Mouse (Mus musculus) T-helper 2 cell (primary cell): ENCODE measurements around the gene Krt20.

Source experiments
- in situ Hi-C: fragments of 300-600 bp; cut with MboI, MseI; formaldehyde crosslinking; loops from one replicate; pipeline ENCODE4 v1.15.1; 2025; ENCODE audit warnings: high pct_unique_total_duplicates

Krt20 gene

GRCm38 (mm10) chr11:99414463-99415147 lies 23.3 kb downstream of the Krt20 start:
- in situ Hi-C loops = no loop called here

- in situ Hi-C loops = no loop called here
Observed at GRCm38 (mm10) chr11:99413247-99413646, 24.7 kb downstream of the Krt20 start.

- in situ Hi-C loops = no loop called here
Observed at GRCm38 (mm10) chr11:99406186-99406585, 31.8 kb downstream of the Krt20 start.

- in situ Hi-C loops = no loop called here
Observed at GRCm38 (mm10) chr11:99399956-99400549, 37.9 kb downstream of the Krt20 start.

- in situ Hi-C loops = no loop called here
Observed at GRCm38 (mm10) chr11:99398832-99399231, 39.1 kb downstream of the Krt20 start.

GRCm38 (mm10) chr11:99398084-99398483 lies 39.9 kb downstream of the Krt20 start:
- in situ Hi-C loops = no loop called here

- in situ Hi-C loops = no loop called here
Observed at GRCm38 (mm10) chr11:99396661-99397060, 41.3 kb downstream of the Krt20 start.

GRCm38 (mm10) chr11:99396034-99396433 lies 41.9 kb downstream of the Krt20 start:
- in situ Hi-C loops = no loop called here

- in situ Hi-C loops = no loop called here
Observed at GRCm38 (mm10) chr11:99392492-99392891, 45.5 kb downstream of the Krt20 start.

GRCm38 (mm10) chr11:99391375-99391774 lies 46.6 kb downstream of the Krt20 start:
- in situ Hi-C loops = no loop called here

GRCm38 (mm10) chr11:99390866-99391265 lies 47.1 kb downstream of the Krt20 start:
- in situ Hi-C loops = no loop called here

GRCm38 (mm10) chr11:99389264-99389663 lies 48.7 kb downstream of the Krt20 start, which contains the start of gene Krt10:
Krt10 (minus strand) TSS chr11:99389364.
- in situ Hi-C loops = loop anchor here (10.0 kb wide), 1 partner anchor 204 kb away; no protein-coding TSS in a partner anchor

- in situ Hi-C loops = loop anchor here (10.0 kb wide), 1 partner anchor 204 kb away; no protein-coding TSS in a partner anchor
Observed at GRCm38 (mm10) chr11:99388661-99389060, 49.3 kb downstream of the Krt20 start.

GRCm38 (mm10) chr11:99385813-99386721 lies 51.9 kb downstream of the Krt20 start:
- in situ Hi-C loops = loop anchor here (10.0 kb wide), 1 partner anchor 201 kb away; no protein-coding TSS in a partner anchor

- in situ Hi-C loops = no loop called here
Observed at GRCm38 (mm10) chr11:99379568-99379967, 58.4 kb downstream of the Krt20 start.
